Mouse (Mus musculus) urinary bladder, postnatal 0 days (tissue): ENCODE results near the gene Sephs1. TPM values are rescaled to one million over a fixed set of nuclear protein-coding genes. Genes with fewer than 3 reads are reported as not detected.

Experiments
- polyA plus RNA-seq: library from polyadenylated mRNA; unstranded; fragments of >200 nt; fragmentation: Nextera tagmentation; extraction: Ambion mirVana; gene quantifications from 2 replicates; pipeline ENCODE4 v1.2.1, GENCODE M21; 2015

The Sephs1 gene
- 28.8 and 30.4 TPM in 2 replicates for polyA plus RNA-seq

DNA sequence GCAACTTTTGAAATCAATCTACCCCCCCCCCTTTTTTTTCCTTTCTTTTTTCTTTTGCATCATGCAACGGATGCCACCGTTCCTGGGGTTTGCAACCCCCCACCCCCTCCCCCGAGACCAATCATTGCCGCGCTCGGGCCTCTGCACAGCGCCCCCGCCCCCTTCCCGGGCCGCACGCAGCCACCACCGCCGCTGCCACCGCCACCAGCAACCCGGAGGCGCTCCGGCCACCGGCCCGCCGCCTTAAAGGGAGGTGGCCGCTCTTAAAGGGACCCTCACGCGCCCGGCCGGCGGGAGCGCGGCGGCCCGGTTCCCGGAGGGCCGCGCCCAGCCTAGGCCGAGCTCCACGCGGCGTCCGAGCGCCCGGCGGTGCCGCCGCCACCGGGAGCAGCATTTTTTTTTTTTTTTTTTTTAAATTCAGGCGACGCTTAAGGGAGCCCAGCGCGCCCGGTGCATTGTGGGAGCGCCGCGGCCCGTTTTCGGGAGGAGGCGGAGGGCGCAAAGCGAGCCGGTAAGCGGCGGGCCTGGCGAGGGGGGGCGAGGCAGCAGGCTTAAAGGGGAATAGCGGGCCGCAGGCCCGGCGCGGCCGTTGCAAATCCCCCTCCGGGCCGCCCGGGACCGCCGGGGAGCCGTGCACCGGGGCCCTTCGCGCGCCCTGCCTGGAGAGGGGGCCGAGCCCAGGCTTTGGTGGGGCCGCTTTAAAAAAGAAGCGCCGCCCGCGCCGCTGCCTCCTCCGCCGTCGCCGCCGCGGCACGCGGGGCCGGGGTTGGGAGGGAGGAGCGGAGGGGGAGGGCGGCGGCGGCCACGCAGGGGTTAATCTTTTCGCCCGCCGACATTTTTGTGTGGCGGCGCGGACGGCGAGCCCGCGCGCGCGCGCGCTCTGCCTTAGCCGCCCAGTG lies at the start of gene Sephs1:
Gene Sephs1 (plus strand): TSS at position 215 of the 899 bp plus-strand sequence.

DNA sequence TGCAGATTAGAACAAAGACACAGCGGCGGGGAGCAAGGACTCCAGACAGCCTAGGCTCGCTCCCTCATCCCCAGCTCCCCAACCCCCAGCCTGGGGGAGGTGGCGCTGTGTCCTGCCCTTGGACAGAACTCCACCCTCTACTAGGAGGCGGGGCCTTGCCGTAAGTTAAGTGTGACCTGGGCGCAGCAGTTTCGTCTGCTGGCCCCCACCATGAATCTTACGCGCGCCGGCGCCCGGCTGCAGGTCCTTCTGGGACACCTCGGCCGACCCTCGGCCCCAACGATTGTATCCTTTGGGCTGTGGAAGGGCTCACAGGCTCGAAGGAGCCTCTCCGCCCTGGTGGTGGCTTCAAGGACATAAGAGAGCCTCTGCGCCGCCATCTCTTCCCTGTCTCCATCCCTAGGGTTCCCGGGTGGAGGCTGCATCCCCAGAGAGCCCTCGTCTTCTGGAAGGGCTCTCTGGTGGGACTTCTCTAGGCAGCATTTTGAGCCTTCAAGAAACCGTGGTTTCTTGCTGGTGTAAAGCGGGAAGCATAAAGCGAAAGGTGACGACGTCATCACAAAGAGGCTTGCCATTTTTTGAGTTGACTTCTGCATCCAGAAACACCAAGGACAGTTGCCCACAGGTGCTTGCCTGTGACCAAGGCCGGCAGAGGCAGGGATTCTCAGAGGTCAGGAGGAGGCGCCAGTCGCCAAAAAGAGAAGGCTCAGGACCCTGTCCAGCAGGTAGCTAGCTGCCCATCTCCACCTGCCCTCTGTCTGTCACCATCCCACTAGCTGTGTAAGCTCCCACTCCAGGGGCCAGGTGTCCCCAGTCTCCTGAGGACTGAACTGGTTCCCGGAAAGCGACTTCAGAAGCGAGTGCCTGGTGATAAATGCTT lies 37.7 kb downstream of the Sephs1 start, which contains the start of gene Phyh:
Gene Phyh (plus strand): TSS at position 160 of the 880 bp plus-strand sequence.

Other genes starting within 250 kb of the Sephs1 start
- 18.9 and 22.2 TPM in 2 replicates for gene Prpf18, start 229.5 kb upstream of the Sephs1 start, polyA plus RNA-seq
- 1.2 and 1.4 TPM in 2 replicates for gene Bend7, start 163.7 kb upstream of the Sephs1 start, polyA plus RNA-seq
- gene Phyh, start 37.5 kb downstream of the Sephs1 start, polyA plus RNA-seq, result 84.6 and 102 TPM in 2 replicates
- gene Ucma, start 94.6 kb downstream of the Sephs1 start, polyA plus RNA-seq, result not detected in 2 replicates
- gene Mcm10, start 131.2 kb downstream of the Sephs1 start, polyA plus RNA-seq, result 5.9 and 7.0 TPM in 2 replicates
- gene Optn, start 182.5 kb downstream of the Sephs1 start, polyA plus RNA-seq, result 18.8 and 20.3 TPM in 2 replicates